Mouse (Mus musculus) frontal cortex, adult (tissue): ENCODE data around the gene Olfr845.

Experiments used
- ATAC-seq: cut with Nextera tagmentation; 2 replicates; pipeline ENCODE4 v1.9.2; 2017; ENCODE audit warnings: mild to moderate bottlenecking, moderate library complexity, mixed read lengths; ENCODE audit not compliant: low TSS enrichment

The Olfr845 gene

DNA sequence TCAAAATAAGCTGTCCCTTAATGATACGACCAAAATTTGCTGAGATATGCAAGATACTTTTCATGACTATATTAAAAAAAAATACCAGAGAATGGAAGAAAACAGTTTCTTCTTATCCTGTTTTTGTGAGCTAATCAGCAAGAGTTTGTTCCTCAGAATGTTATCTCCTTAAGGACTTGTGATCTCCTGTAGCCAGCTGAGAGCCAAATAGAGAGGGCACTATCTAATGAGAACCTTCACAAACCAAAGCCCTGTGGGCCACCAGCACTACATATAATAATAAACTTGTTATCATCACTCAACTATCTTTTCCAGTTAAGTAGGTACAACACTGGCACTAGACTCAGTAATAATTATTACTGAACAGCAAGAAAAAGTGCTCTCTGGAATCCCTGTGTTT, at the start of gene Olfr845:
Gene Olfr845 (plus strand): TSS at position 301 of the 400 bp plus-strand sequence.
- no peak for ATAC-seq

DNA sequence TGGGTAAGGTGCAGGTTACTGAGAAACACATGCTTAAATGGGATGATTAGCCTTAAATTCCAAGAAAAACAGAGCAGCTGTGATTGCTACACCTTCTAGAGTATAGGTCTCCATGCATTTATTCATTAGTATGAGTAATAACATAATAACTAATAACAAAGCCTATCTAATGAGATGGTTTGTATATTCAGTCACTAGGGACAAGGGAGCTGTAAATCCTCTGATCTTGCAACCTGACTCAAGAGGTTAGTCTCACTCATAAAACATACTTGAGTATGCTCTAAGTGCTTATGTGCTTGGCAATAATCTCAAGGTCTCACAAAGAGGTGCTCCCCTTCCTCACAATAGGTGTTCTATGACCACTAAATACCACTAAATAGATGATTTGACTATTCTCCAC, 20.2 kb upstream of the Olfr845 start, which contains the start of gene Olfr844:
Gene Olfr844 (plus strand): TSS at position 301 of the 400 bp plus-strand sequence.
- ATAC-seq = no peak

- no peak for ATAC-seq
Measured at GRCm38 (mm10) chr9:19363905-19364304, 27.6 kb downstream of the Olfr845 start, which contains the start of gene Olfr846. Olfr846 (minus strand) TSS chr9:19364005.

GRCm38 (mm10) chr9:19378569-19378968, 42.3 kb downstream of the Olfr845 start, which contains the start of gene Olfr847:
Olfr847 (minus strand) TSS chr9:19378669.
- no peak for ATAC-seq
